Mouse (Mus musculus): ENCODE measurements at regions not wholly inside any gene's neighbourhood (a gene's known extent, or its start where the extent isn't known, plus 50 kb on each side); places are given as distances from the start of the nearest gene placed in this dataset.

- TF ChIP-seq POLR2A (IDR thresholded peaks at IDR 0.05; ENCODE audit: control insufficient read depth in 1 of 2, insufficient read depth in 1 of 2, low read depth in 1 of 2, low read length in 2 of 2, poor library complexity in 1 of 2): no peak
- TF ChIP-seq ZNF384 (IDR thresholded peaks at IDR 0.05; ENCODE audit: low read depth, low read length): no peak
- no peak for TF ChIP-seq CTCF (IDR thresholded peaks at IDR 0.05 in 2 of 3, conservative IDR thresholded peaks at IDR 0.05 in 1 of 3; ENCODE audit: control insufficient read depth in 1 of 3, insufficient read depth in 1 of 3, low read depth in 2 of 3, low read length in 3 of 3, poor library complexity in 1 of 3, severe bottlenecking in 1 of 3)
- TF ChIP-seq MAFK (IDR thresholded peaks at IDR 0.05; ENCODE audit: borderline replicate concordance, low read depth, low read length): no peak
These were observed 580.8 kb upstream of the Tbl1xr1 start for GRCm38 (mm10) chr3:21495651-21496050.

All from MEL (cell line).